ENCODE assay signal across 30 mouse cellular contexts in the genomic region with DNA sequence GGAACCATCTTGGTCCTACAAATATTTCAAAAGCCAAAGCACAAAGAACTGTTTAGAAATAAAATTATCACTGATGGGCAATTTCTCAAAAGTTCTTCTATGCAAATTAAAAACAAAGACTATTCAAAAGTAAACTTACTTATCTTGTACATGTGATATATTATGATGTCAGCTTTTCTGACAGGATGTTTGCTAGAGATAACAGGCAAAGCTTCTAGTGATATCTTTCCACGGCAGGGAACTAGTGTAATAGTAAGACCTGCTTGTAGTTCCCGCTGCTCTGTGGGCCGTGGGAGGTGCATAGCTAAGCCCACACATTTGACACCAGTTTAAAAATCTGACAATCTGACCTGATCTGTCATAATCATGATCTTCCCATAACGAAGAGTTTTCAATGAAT. TPM values are rescaled to one million over a fixed set of nuclear protein-coding genes. Genes with fewer than 3 reads are reported as not detected.
DNase-seq lines count a peak whose midpoint lies in the region; ATAC-seq and TF ChIP-seq lines count a peak whose summit lies in the region.
"Had no signal": no experiment of that assay in that cellular context is flagged by ENCODE, and none has a peak within 500 bp of the region (broad histone marks: within the 10 kb centered on the region; RNA-seq: fewer than 3 reads in every experiment).

No protein-coding gene starts in this region.

- no peak overlapping the region for H3K4me3 ChIP-seq in MEL (ENCODE audit: control insufficient read depth in 1 of 2, insufficient read depth in 1 of 2, low read depth in 2 of 2, low read length in 2 of 2)
- H3K4me3 ChIP-seq in left cerebral cortex, adult 2 months, result no peak overlapping the region
- H3K4me3 ChIP-seq: embryonic facial prominence, embryonic 12.5 days; embryonic facial prominence, embryonic 15.5 days; gastrocnemius, adult 2 months; heart, embryonic 12.5 days; heart, embryonic 15.5 days; hindbrain, embryonic 10.5 days; hindbrain, embryonic 13.5 days had no signal

- H3K27ac ChIP-seq in MEL (ENCODE audit: control insufficient read depth, low read depth, low read length), result no peak overlapping the region
- no peak overlapping the region for H3K27ac ChIP-seq in left cerebral cortex, adult 2 months
- H3K27ac ChIP-seq: embryonic facial prominence, embryonic 12.5 days; embryonic facial prominence, embryonic 15.5 days; gastrocnemius, adult 2 months; heart, embryonic 15.5 days; hindbrain, embryonic 10.5 days; hindbrain, embryonic 13.5 days had no signal

- intact Hi-C loops in left cerebral cortex, adult 2 months (cut with DNase I), result no loop called here

- peaks cover 2 to 7% of the 10 kb centered on the region in 2 experiments; a peak in 2 of 4 replicates for H3K4me1 ChIP-seq in MEL (ENCODE audit: control insufficient read depth in 1 of 2, insufficient read depth in 2 of 2, low read length in 2 of 2)
- H3K4me1 ChIP-seq: embryonic facial prominence, embryonic 12.5 days; embryonic facial prominence, embryonic 15.5 days; heart, embryonic 12.5 days; heart, embryonic 15.5 days; hindbrain, embryonic 10.5 days; hindbrain, embryonic 13.5 days had no signal

- H3K27me3 ChIP-seq in MEL (ENCODE audit: control insufficient read depth in 1 of 2, insufficient read depth in 2 of 2, low read length in 2 of 2), result no peaks in the 10 kb centered on the region
- H3K27me3 ChIP-seq: embryonic facial prominence, embryonic 12.5 days; embryonic facial prominence, embryonic 15.5 days; heart, embryonic 12.5 days; heart, embryonic 15.5 days; hindbrain, embryonic 13.5 days had no signal

- TF ChIP-seq POLR2A in MEL (IDR thresholded peaks at IDR 0.05; ENCODE audit: control insufficient read depth in 1 of 2, insufficient read depth in 1 of 2, low read depth in 1 of 2, low read length in 2 of 2, poor library complexity in 1 of 2), result no peak; a peak in 1 of 4 replicates

- TF ChIP-seq RAD21 in MEL (IDR thresholded peaks at IDR 0.05; ENCODE audit: low read depth, low read length), result no peak

- ATAC-seq in CD4-positive, CD25-positive, alpha-beta regulatory T cell, adult 4 months, result peak; percentile 47
- peak; percentile 52 for ATAC-seq in inflammation-experienced regulatory T-cells, adult 6 months
- ATAC-seq: forebrain, embryonic 14.5 days; forebrain, postnatal 0 days; hindbrain, embryonic 16.5 days; intestine, postnatal 0 days had no signal

- no peaks in the 10 kb centered on the region for H3K9me3 ChIP-seq in MEL (replicated peaks; ENCODE audit: insufficient read depth, low read length)
- H3K9me3 ChIP-seq: embryonic facial prominence, embryonic 12.5 days; embryonic facial prominence, embryonic 15.5 days; heart, embryonic 12.5 days; heart, embryonic 15.5 days; hindbrain, embryonic 10.5 days; hindbrain, embryonic 13.5 days had no signal

- no peak for TF ChIP-seq CTCF in MEL (IDR thresholded peaks at IDR 0.05 in 2 of 3, conservative IDR thresholded peaks at IDR 0.05 in 1 of 3; ENCODE audit: control insufficient read depth in 1 of 3, insufficient read depth in 1 of 3, low read depth in 2 of 3, low read length in 3 of 3, poor library complexity in 1 of 3, severe bottlenecking in 1 of 3)
- no peak for TF ChIP-seq CTCF in left cerebral cortex, adult 2 months (IDR thresholded peaks at IDR 0.05)

- peaks cover 10% of the 10 kb centered on the region; the same call in 1 of the 2 replicates for H3K79me2 ChIP-seq in MEL (ENCODE audit: control insufficient read depth, insufficient read depth, low read length, poor library complexity)

- DNase-seq in MEL (ENCODE audit: low read depth, low spot score) (peak; percentile 54), MN1 (ENCODE audit: low spot score) (no peak)
- no peak for DNase-seq in lung, postnatal 36 days
- DNase-seq in thymus, postnatal 0 days (ENCODE audit: low spot score), result no peak
- no peak for DNase-seq in left cerebral cortex, adult 2 months (ENCODE audit: extremely low spot score in 1 of 2, low spot score in 2 of 2)
- DNase-seq: adrenal gland, adult 2 months; adrenal gland, postnatal 25 days; cerebellum, adult 11-12 months; cerebellum, adult 9-11 months; cerebellum, postnatal 25 days; forebrain, postnatal 0 days; gastrocnemius, adult 2 months; gastrocnemius, postnatal 14 days; heart, adult 18-20 months; heart, postnatal 10 days; heart, postnatal 36 days; kidney, adult 2 months had no signal

- no peak overlapping the region for H3K9ac ChIP-seq in MEL (ENCODE audit: control insufficient read depth, low read depth, low read length, poor library complexity, severe bottlenecking)
- H3K9ac ChIP-seq: embryonic facial prominence, embryonic 12.5 days; embryonic facial prominence, embryonic 15.5 days; forebrain, postnatal 0 days; heart, embryonic 12.5 days; heart, embryonic 15.5 days; hindbrain, embryonic 13.5 days had no signal

- TF ChIP-seq EP300 in MEL (IDR thresholded peaks at IDR 0.05; ENCODE audit: low read depth in 1 of 2, low read length in 2 of 2), result peak; percentile 61 to 64

- H3K36me3 ChIP-seq in MEL (ENCODE audit: control insufficient read depth in 1 of 2, insufficient read depth in 2 of 2, low read length in 2 of 2), result peaks cover 50 to 88% of the 10 kb centered on the region in 2 experiments

TF ChIP-seq in MEL, 35 proteins besides CTCF, POLR2A, EP300 and RAD21:
- TF ChIP-seq SIN3A (IDR thresholded peaks at IDR 0.05; ENCODE audit: low read length) (peak; percentile 80), JUND (IDR thresholded peaks at IDR 0.05; ENCODE audit: low read depth, low read length) (peak; percentile 57; the same call in 1 of the 2 replicates), ZC3H11A (IDR thresholded peaks at IDR 0.05; ENCODE audit: low read depth, low read length) (no peak), MYB (IDR thresholded peaks at IDR 0.05; ENCODE audit: low read depth, low read length) (no peak), TCF12 (IDR thresholded peaks at IDR 0.05; ENCODE audit: low read depth, low read length) (peak; percentile 80), ETS1 (IDR thresholded peaks at IDR 0.05; ENCODE audit: low read depth, low read length) (peak; percentile 96), USF1 (IDR thresholded peaks at IDR 0.05; ENCODE audit: low read depth, low read length) (peak; percentile 60; the same call in 1 of the 2 replicates), GATA1 (IDR thresholded peaks at IDR 0.05; ENCODE audit: low read depth, low read length) (peak; percentile 88), BHLHE40 (IDR thresholded peaks at IDR 0.05; ENCODE audit: borderline replicate concordance, low read depth, low read length) (no peak), TAL1 (IDR thresholded peaks at IDR 0.05; ENCODE audit: low read length) (no peak), POLR2AphosphoS2 (IDR thresholded peaks at IDR 0.05; ENCODE audit: low read length) (0 out of 2 replicates have a peak, but pooled peaks have one; percentile 7), NELFE (IDR thresholded peaks at IDR 0.05; ENCODE audit: low read depth, low read length) (no peak), RCOR1 (IDR thresholded peaks at IDR 0.05; ENCODE audit: low read depth, low read length) (peak; percentile 51; the same call in 1 of the 2 replicates)

RNA-seq across cellular contexts. Expression of a gene that starts 13.9 kb away (rescaled TPM):
- polyA plus RNA-seq in CD4-positive, CD25-positive, alpha-beta regulatory T cell, adult 4 months (2017; shearing (Covaris generic)), result 10 to 100 TPM; 39.6 to 58.8 TPM
- 443 and 477 TPM in 2 replicates for total RNA-seq in MEL (2012; rRNA removed)
- polyA plus RNA-seq in MEL (2012; ENCODE audit: insufficient read depth in 1 of 2, insufficient read length in 2 of 2, low read depth in 1 of 2, low replicate concordance in 2 of 2, missing spikeins in 1 of 2), result 100 to 1,000 TPM; 395 to 643 TPM
- 100 to 1,000 TPM in 1 of 3 experiments, 10 to 100 TPM in 2; 34.9 to 332 (median 36.3) TPM for polyA plus RNA-seq in inflammation-experienced regulatory T-cells, adult 6 months (2017; shearing (Covaris generic))
- polyA plus RNA-seq in thymus, postnatal 0 days (2015; fragmentation: Nextera tagmentation; extraction: Ambion mirVana), result 298 and 329 TPM in 2 replicates
- 1 to 10 TPM in 1 of 2 experiments, under 1 TPM in 1; 0.66 to 1.0 TPM for total RNA-seq in left cerebral cortex, adult 2 months (2021)

RNA-seq across cellular contexts. Expression of a gene that starts 27.3 kb away (rescaled TPM):
- not detected for polyA plus RNA-seq in CD4-positive, CD25-positive, alpha-beta regulatory T cell, adult 4 months (2017; shearing (Covaris generic))
- total RNA-seq in MEL (2012; rRNA removed), result not detected in 2 replicates
- not detected for polyA plus RNA-seq in MEL (2012; ENCODE audit: insufficient read depth in 1 of 2, insufficient read length in 2 of 2, low read depth in 1 of 2, low replicate concordance in 2 of 2, missing spikeins in 1 of 2)
- polyA plus RNA-seq in inflammation-experienced regulatory T-cells, adult 6 months (2017; shearing (Covaris generic)), result not detected
- polyA plus RNA-seq in thymus, postnatal 0 days (2015; fragmentation: Nextera tagmentation; extraction: Ambion mirVana), result 0.27 and 0.51 TPM in 2 replicates
- 1 to 10 TPM; 1.4 to 3.2 TPM for total RNA-seq in left cerebral cortex, adult 2 months (2021)
- total RNA-seq: adrenal gland, adult 2 months; adrenal gland, postnatal 25 days; common myeloid progenitor, adult 5-6 weeks; gastrocnemius, adult 2 months; gastrocnemius, postnatal 14 days had no signal
- polyA plus RNA-seq: C2C12 had no signal

RNA-seq across cellular contexts. Expression of a gene that starts 30.9 kb away (rescaled TPM):
- polyA plus RNA-seq in CD4-positive, CD25-positive, alpha-beta regulatory T cell, adult 4 months (2017; shearing (Covaris generic)), result 10 to 100 TPM; 12.6 to 20.7 TPM
- total RNA-seq in MEL (2012; rRNA removed), result 89.8 and 94.4 TPM in 2 replicates
- polyA plus RNA-seq in MEL (2012; ENCODE audit: insufficient read depth in 1 of 2, insufficient read length in 2 of 2, low read depth in 1 of 2, low replicate concordance in 2 of 2, missing spikeins in 1 of 2), result 100 to 1,000 TPM in 1 of 2 experiments, not detected in 1; 221 TPM
- 10 to 100 TPM in 2 of 3 experiments, under 1 TPM in 1; 0.09 to 20.6 (median 14.8) TPM for polyA plus RNA-seq in inflammation-experienced regulatory T-cells, adult 6 months (2017; shearing (Covaris generic))
- 85.0 and 98.4 TPM in 2 replicates for polyA plus RNA-seq in thymus, postnatal 0 days (2015; fragmentation: Nextera tagmentation; extraction: Ambion mirVana)
- 10 to 100 TPM; 82.8 to 88.7 TPM for total RNA-seq in left cerebral cortex, adult 2 months (2021)
